Mouse (Mus musculus) spleen, adult 2 months (tissue): ENCODE results near the gene Rngtt. TPM values are rescaled to one million over a fixed set of nuclear protein-coding genes. Genes with fewer than 3 reads are reported as not detected.
A peak's percentile ranks its signal among the peaks of the same experiment; 100 is the strongest.

Source experiments
- DNase-seq, 2 experiments: peaks; one replicate each; pipeline versions ENCODE4 v3.0.0 to v3.0.0-alpha.2; 2012 to 2021; ENCODE audit warnings: low spot score in 2 of 2, low read depth in 1 of 2
- H3K27ac ChIP-seq: fragments of 200-500 bp; 2 replicates; pipeline ENCODE4 v1.5.1; 2012; ENCODE audit warnings: low read length, inconsistent platforms; ENCODE audit not compliant: insufficient read depth
- H3K27me3 ChIP-seq: fragments of 200-500 bp; 2 replicates; pipeline ENCODE4 v1.6.1; 2012; ENCODE audit warnings: mild to moderate bottlenecking, moderate library complexity, low read length, inconsistent platforms; ENCODE audit not compliant: control insufficient read depth, insufficient read depth
- H3K36me3 ChIP-seq: fragments of 200-500 bp; 2 replicates; pipeline ENCODE4 v1.6.1; 2012; ENCODE audit warnings: mild to moderate bottlenecking, low read length, inconsistent platforms; ENCODE audit not compliant: control insufficient read depth, insufficient read depth
- H3K4me1 ChIP-seq: fragments of 200-500 bp; 2 replicates; pipeline ENCODE4 v1.6.1; 2011; ENCODE audit warnings: inconsistent platforms; ENCODE audit not compliant: control insufficient read depth, insufficient read depth, insufficient read length
- H3K4me3 ChIP-seq: fragments of 200-500 bp; 2 replicates; pipeline ENCODE4 v1.5.1; 2011; ENCODE audit warnings: mild to moderate bottlenecking, inconsistent platforms; ENCODE audit not compliant: insufficient read depth, insufficient read length; ENCODE audit errors: extremely low read depth
- CTCF ChIP-seq: fragments of 200-500 bp; IDR thresholded peaks from 2 replicates; pipeline ENCODE4 v1.5.1; 2011; ENCODE audit warnings: mild to moderate bottlenecking, inconsistent platforms; ENCODE audit not compliant: insufficient read depth, insufficient read length, insufficient replicate concordance; ENCODE audit errors: extremely low read depth
- POLR2A ChIP-seq: fragments of 200-500 bp; IDR thresholded peaks from 2 replicates; pipeline ENCODE4 v1.6.1; 2011; ENCODE audit warnings: low read depth, low read length, inconsistent platforms
- WGBS: fragments of 180-500 bp; shearing (Covaris S2); methylation state at CpG from one replicate; pipeline ENCODE4 v1.1.7; 2018; 5-methylcytosine and 5-hydroxymethylcytosine counted together
- polyA plus RNA-seq: library from polyadenylated mRNA; depleted of rRNA; stranded (reverse); fragments of >200 nt; gene quantifications from 2 replicates; pipeline ENCODE4 v1.2.3, GENCODE M21; 2012

Rngtt gene
- polyA plus RNA-seq, 1 experiment: 2.4 TPM

GRCm38 (mm10) chr4:33273437-33273836 lies 36.7 kb upstream of the Rngtt start:
- TF ChIP-seq POLR2A (no peak), CTCF (no peak)

GRCm38 (mm10) chr4:33281891-33282685 lies 28.0 kb upstream of the Rngtt start:
- H3K27me3 ChIP-seq: no peaks in the 10 kb centered on the region
- TF ChIP-seq POLR2A (no peak), CTCF (no peak)
- no peak overlapping the region for H3K4me3 ChIP-seq
- no peaks in the 10 kb centered on the region for H3K4me1 ChIP-seq
- no peak overlapping the region for H3K27ac ChIP-seq
- DNase-seq: no peak
- WGBS: 80% methylated on average over 3 of the region's 3 CpGs
- H3K36me3 ChIP-seq: no peaks in the 10 kb centered on the region

More at GRCm38 (mm10) chr4:33273437-33273836, 36.7 kb upstream of the Rngtt start:
- H3K27me3 ChIP-seq: no peaks in the 10 kb centered on the region
- no peaks in the 10 kb centered on the region for H3K36me3 ChIP-seq
- H3K27ac ChIP-seq: no peak overlapping the region
- H3K4me3 ChIP-seq: no peak overlapping the region
- H3K4me1 ChIP-seq: no peaks in the 10 kb centered on the region; the same call in 1 of the 2 replicates
- WGBS: 68% methylated on average over 3 of the region's 3 CpGs
- no peak for DNase-seq

- Histone ChIP-seq H3K27me3 (no peaks in the 10 kb centered on the region), H3K36me3 (no peaks in the 10 kb centered on the region), H3K4me1 (no peaks in the 10 kb centered on the region), H3K27ac (no peak overlapping the region), H3K4me3 (no peak overlapping the region)
- DNase-seq: no peak
- 90% methylated on average over 5 of the region's 5 CpGs for WGBS
- TF ChIP-seq POLR2A (no peak), CTCF (no peak)
Measured at GRCm38 (mm10) chr4:33284083-33284880, 25.8 kb upstream of the Rngtt start.

GRCm38 (mm10) chr4:33285448-33285847 lies 24.7 kb upstream of the Rngtt start:
- H3K4me1 ChIP-seq: no peaks in the 10 kb centered on the region
- WGBS: 56% methylated on average over 8 of the region's 8 CpGs
- DNase-seq: no peak
- H3K4me3 ChIP-seq: no peak overlapping the region
- no peaks in the 10 kb centered on the region for H3K36me3 ChIP-seq
- TF ChIP-seq POLR2A: no peak
- no peak for TF ChIP-seq CTCF
- H3K27ac ChIP-seq: no peak overlapping the region
- H3K27me3 ChIP-seq: no peaks in the 10 kb centered on the region

DNA sequence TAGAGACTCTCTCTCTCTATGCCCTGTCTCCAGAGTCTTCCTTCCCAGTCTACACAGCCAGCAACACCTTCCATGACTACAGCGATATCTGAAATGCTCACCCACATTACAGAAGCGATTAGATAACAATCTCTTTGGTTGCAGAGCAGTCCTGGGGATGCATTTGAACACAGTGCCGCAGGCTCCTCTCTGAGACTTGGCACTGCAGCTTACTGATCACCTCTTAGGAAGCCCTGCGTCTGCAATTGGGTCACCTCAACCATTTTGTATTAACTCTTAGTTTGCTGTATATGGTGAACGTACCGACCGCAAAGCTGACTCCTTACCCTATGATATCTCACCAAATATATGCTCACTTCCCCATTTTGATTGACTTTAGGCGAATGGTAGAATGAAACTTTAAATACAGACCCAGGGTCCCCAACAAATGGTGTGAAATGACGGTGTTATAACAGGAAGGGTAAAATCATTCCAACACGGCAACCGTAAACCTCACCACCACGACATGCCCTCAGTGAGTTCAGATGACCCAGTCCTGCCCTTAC lies 20.9 kb upstream of the Rngtt start:
- TF ChIP-seq CTCF: no peak
- no peak for TF ChIP-seq POLR2A
- 48% methylated on average over 12 of the region's 12 CpGs for WGBS
- H3K27me3 ChIP-seq: no peaks in the 10 kb centered on the region
- peak overlapping the region; percentile 38; the same call in 1 of the 2 replicates for H3K4me3 ChIP-seq
- H3K27ac ChIP-seq: 0 out of 2 replicates have a peak overlapping the region, but pooled peaks have one; percentile 20
- DNase-seq: no peak
- no peaks in the 10 kb centered on the region for H3K36me3 ChIP-seq
- no peaks in the 10 kb centered on the region for H3K4me1 ChIP-seq

- WGBS: 30% methylated on average over 3 of the region's 3 CpGs
- Histone ChIP-seq H3K4me3 (peak within 1 kb of the TSS; percentile 38; the same call in 1 of the 2 replicates), H3K4me1 (no peaks in the 10 kb centered on the region), H3K27me3 (no peaks in the 10 kb centered on the region), H3K36me3 (no peaks in the 10 kb centered on the region), H3K27ac (0 out of 2 replicates have a peak within 1 kb of the TSS, but pooled peaks have one; percentile 20)
- TF ChIP-seq POLR2A (no peak), CTCF (no peak)
- peak in 1 of 2 experiments; percentile 12 for DNase-seq
Measured at GRCm38 (mm10) chr4:33290002-33290401, 20.1 kb upstream of the Rngtt start, which contains the start of gene Pnrc1. TSS of gene Pnrc1 (minus strand) at chr4:33290163.
